Mouse (Mus musculus) mouse embryonic stem cell (cell line): Measurements from ENCODE around the gene Fer.

ENCODE experiments used
- in situ Hi-C, 2 experiments: fragments of 300-500 bp; cut with MboI; formaldehyde crosslinking; loops; 1 replicate in 1 of 2; 3 replicates in 1 of 2; pipeline ENCODE4 v1.14.3; 2019 to 2020; ENCODE audit warnings: low sequenced_read_pairs in 2 of 2, low pct_unique_long_range_greater_than_20kb in 1 of 2, mixed read lengths in 1 of 2; ENCODE audit not compliant: unreplicated experiment in 1 of 2

The Fer gene

DNA sequence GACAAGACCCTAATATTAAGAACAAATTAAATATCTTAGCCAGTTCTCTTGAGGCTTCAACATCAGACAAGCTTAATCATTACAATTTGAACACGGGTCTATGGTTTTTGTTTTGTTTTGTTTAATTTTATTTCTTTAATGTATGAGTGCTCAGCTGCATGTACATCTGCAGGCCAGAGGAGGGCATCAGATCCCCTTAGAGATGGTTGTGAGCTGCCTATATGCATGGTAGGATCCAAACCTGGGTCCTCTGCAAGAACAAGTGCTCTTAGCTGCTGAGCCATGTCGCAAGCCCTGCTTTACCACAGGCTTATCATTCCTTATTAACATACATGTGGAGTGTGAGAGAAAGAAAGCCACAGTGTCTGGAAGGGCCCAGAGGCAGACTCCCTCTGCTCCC lies 163.6 kb downstream of the Fer start:
- in situ Hi-C loops = no loop called here

DNA sequence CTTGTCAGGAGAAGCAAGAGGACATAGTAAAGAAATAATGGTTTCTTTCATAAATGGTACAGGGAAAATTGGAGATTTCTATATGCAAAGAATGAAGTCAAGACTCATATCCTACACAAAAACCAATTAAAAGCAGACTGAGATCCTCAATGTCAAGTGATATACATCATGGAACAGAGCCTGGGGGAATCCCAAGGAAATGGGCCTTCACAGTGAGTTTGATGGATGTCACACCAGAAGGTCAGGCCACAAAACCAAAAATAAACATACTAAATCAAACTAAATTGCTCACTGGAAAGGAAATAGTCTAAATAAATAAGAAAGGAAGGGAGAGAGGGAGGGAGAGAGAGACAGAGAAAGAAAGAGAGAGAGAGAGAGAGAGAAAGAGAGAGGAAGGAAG lies 178.9 kb downstream of the Fer start:
- in situ Hi-C loops = no loop called here

DNA sequence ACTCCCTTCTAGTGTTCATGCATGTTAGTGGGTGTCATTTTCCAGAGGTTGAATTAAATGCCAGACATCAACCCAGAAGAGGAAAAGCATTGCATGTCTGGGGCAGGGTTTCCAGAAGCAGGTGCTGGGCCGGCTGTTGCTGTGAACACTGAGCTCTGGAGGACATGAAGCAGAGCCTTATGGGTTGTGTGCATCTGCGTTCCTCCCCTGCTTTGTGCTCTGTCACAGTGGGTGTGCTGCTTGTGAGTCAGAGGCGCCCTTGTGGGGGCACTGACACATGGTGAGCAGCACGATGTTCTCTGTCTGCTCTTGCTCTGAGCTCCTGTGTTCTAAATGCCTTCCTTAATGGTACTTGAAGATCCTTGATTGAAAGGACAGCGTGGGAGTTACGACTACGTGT lies 182.5 kb downstream of the Fer start:
- in situ Hi-C loops = no loop called here

DNA sequence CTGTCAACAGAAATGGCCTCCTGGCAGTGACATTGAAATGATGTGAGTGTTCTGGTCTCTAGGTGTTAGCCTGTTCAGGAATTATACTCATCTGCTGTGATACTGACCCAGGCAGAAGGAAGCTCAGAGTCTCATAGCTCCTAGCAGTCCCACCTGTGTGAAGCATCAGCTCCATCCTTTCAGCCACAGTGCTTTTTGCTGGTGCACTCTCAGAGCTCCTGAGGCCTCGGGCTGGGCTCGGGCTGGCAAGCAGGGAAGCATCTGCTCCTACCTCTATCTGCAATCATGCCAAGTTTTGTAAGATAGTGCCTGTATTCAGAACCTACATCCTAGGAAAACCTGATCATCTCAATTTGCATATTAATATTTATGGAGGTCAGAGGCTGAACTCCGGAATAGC lies 183.7 kb downstream of the Fer start:
- in situ Hi-C loops = no loop called here

DNA sequence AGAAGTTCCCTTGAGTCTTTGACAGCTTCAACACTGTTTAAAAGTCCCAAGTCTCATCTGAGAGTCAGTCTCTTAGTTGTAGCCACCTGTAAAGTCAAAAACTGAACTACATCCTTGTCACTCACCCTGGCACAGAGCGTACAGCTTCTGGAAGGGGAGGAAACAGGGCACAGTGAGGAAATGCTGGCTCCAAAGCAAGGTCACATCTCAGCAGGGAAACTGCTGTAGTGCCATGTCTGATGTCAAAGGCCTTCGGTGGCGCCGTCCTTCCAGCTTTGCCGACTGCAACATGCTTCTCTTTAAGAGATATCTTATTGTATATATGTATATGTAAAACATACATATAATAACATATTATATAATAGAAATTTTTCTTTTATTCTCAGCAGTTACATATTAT lies 188.0 kb downstream of the Fer start:
- in situ Hi-C loops = no loop called here

DNA sequence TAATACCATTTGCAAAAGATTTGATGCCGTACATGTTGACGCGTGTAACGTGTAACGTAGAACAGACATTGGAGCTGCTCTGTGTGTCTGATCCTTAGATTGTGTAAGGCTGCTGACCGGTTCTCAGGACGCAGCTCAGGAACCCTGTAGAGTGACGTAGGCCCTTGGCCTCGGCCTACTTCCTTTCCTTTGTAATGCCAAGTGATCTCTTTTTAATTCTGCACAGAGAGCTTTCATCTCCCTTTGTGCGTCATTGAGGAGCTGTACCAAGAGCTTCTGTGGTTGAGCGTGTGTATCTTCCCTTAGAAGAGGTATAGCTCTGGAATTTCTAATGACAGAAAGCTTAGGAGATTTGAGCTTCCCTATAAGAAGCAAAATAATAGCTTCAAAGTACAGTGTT lies 190.8 kb downstream of the Fer start:
- in situ Hi-C loops = no loop called here

DNA sequence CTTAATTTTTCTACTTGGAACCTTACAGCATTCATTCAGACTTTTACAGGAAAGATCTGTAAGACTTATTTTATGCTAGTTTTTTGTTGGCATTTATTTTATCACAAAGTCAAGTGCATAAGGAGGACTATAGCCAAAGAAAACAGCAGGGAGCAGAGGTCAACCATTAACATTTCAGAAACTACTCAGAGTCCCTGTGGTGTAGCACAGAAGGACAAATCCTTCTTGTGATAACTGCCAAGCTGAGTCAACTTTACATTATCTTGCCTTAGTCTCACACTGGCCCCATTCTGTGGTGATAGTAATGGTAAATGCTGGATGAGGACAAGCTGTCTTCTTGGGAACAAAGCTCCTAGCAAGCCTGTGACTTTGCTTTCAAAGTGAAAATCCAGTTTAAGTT lies 197.7 kb downstream of the Fer start:
- in situ Hi-C loops = no loop called here

DNA sequence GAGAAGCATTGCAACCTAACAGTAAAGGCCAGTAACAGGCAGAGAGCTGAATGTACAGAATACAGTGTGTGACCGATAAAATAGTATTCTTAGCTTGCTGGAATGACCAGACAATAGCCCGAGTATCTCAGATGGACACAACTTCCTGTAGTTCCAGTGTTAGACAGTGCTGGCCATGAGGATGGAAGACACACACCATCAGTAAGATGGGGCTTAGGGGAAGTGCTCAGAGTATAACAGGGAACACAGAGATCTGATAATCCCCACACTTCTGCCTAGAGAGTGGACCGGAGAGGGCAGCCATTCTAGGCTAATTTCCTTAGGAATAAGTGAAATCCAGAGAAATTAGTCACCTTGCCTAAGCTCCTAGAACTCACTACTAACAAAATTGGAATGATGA lies 202.4 kb downstream of the Fer start:
- in situ Hi-C loops = no loop called here

DNA sequence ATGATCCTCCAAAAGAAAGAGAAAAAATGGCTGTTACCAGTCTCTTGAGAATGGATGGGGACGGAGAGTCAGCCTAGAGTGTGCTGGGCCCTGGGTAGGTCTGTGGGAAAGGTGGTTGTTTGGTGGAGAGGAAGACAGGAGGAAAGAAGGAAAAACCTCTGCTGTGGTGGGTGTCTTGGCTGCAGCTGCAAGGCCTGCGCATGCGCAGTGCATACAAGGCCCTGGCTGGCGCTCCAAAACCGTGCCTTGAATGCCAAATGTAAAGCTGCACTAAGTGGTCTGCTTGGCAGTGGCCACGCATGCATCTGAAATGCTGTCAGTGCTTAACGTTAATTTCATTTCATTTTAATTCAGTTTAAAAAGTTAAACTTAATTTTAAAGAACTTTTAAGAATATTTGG lies 214.5 kb downstream of the Fer start:
- in situ Hi-C loops = no loop called here

DNA sequence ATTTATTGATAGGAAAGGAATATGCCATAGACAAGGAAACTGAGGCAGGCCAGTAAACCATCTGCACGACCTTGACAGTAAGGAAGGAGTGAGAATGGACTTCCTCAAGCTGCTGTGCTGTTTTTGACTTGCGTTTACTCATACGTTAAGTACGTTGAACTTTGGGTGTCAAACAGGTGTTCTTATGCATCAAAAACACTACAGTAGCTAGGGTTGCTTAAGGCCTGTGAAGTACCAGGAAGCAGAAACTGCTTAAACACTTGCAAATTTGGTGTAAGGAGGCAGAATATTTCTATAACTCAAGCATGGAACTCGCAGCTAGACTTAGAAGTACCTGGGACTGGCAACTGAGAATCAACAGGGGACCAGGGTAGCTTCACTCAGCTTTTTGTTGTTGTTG lies 221.9 kb downstream of the Fer start:
- in situ Hi-C loops = no loop called here

DNA sequence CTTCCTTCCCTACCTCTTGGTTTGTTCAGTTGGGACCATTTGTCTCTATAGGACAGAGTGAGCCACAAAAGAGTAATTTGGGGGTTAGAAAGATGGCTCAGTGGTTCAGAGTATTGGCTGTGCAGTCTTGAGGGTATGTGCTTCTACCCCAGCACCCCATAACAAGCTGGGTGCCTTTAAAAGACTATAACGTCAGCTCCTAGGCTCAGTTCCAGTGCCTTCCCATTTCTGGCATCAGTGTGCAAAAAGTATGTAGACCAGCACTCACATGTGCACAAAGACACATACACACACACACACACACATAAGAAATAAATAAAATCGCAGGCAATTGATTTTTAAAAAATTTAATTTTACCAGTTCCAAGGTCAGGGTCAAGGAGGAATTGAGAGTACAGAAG lies 222.6 kb downstream of the Fer start:
- in situ Hi-C loops = no loop called here

DNA sequence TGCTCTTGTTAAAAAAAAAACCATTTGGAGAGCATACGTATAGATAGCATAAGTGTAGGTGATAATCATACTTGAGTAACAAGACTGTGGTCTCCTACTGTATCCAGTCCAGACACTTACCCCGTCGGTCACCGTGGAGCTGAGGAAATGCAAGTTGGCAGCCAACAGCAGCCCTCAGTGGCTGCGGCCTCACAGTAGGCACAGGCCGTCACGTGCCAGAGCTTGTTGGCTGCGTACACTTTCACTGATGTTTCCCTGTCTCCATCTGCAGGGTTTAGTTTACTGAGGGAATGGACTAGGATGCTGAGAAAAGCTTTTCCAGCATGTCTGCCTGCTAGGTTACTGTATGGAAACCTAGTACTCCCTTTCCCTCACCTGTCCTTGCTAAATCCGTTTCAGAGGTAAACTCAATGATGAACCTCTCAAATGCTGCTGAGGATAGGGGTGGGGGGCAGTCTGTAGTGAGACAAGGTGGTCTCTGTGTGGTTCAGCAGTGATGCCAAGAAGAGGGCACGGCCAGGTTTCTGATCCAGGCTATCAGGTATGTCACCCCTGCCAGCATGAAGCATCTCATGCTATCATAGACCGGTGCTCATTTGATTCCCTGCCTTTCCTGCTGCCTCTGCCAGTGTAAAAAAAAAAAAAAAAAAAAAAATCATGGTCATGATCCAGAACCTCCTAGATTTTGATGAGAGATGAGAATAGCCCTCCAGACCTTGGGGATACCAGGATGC lies 224.2 kb downstream of the Fer start:
- in situ Hi-C loops = no loop called here

DNA sequence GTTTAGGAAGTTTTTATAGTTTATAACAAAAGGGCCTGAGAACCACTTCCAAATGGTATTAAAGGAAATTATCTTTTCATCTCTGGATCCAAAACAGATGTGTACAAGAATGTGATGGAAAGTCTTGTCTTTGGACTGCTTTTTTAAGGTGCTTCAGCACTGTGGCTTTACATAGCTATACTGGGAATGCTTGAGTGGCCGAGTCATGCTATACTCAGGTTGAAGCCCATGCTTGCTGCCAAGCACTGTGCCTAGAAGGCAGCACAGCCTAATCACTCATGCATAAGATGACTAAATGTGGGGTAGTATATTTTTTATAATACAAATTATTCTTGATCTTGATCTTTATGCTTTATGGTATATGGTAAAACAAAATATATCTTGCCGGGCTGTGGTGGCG lies 225.0 kb downstream of the Fer start:
- in situ Hi-C loops = no loop called here

DNA sequence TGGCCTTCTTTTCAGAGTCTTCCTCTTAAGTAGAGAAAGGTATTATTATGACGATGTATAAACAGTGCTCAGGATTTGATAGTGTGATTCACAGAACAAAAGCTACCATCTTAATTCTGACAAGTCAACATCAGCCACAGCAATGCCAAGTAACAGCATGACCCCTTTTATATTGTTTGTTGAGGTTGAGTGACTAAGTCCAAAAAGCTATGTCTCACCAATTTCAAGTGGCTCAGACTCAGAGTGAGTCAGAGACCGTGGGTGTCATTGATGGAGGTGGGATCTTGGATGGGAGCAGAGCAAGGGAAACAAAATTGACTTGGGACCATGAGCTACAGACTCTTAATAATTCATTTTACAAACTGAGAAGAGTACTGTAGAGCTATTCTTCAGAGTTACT lies 230.9 kb downstream of the Fer start:
- in situ Hi-C loops = no loop called here

DNA sequence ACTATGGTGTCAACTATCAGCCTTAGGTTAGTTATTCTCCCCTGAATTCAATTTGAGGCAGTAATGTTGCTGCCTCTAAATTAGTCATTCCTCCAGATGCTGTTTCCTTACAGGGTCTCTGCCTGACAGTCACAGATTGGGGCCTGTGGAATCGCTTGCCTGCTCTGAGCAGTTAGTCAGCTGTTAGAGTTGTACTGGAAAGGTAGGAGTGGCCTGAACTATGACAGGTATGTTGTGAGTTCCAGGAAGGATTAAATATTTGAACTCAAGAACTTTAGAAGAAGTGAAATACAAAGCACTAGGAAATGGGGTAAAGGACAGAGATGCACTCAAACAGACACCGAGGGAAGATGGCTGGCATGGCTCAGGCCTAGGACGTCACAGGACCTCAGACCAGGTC lies 233.9 kb downstream of the Fer start:
- in situ Hi-C loops = no loop called here

DNA sequence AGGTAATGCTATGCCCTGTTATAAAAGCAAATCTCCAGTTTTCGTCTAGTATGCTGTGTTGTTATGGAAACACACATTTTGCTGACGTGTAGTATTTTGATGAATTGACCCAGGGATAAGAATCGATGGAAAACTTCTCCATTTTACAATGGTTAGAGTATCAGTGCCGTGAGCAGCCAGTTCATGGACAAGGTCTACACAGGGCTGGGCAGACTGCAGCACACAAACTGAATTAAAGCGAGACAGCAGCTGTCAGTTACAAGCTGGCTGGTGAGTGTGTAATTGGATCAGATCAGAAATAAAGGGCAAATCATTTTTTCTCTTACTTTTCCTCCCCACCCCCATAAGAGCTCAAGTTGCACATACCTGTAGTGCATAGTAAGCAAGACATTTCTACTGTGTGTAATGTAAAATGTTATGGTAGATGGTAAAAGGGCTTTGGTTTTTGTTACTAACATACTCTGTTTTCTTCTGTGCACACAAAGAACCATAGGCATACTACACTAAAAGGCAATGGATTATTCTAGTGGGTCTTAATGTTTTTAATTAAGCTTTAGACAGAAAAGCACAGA lies 235.0 kb downstream of the Fer start:
- in situ Hi-C loops = no loop called here

DNA sequence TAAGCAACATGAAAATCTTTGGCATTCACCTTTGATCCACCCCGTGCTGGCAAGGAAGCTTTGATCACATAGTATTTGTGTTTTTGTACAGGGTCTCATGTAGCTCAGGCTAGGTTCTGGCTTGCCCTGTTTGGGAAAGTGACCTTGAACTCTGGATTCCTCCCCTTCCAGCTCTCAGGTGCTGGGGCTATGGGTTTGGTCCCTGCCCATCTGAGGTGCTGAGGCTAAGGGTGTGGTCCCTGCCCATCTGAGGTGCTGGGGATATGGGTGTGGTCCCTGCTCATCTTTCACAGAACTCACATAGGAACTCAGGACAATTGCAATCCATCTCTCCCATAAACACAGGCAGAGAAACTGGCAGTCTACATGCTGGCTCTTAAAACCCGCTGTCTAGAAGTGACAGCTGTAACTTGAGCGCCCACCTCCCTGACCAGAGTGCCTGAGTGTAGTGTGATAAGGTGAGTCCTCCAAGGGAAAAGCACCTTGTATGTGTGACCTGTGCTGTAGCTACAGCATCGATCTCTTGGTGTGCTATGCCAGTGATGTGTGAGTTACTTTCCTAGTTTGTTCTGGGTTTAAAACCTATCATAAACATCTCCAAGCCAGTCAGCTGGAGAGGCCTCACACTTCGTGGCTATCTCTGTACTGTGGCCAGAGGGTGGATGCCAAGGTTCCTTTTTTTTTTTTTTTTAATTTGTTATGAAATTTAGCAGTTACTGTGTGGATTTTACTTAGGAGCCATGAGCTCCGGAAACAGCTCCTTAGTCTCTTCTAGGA lies 236.7 kb downstream of the Fer start:
- in situ Hi-C loops = no loop called here

DNA sequence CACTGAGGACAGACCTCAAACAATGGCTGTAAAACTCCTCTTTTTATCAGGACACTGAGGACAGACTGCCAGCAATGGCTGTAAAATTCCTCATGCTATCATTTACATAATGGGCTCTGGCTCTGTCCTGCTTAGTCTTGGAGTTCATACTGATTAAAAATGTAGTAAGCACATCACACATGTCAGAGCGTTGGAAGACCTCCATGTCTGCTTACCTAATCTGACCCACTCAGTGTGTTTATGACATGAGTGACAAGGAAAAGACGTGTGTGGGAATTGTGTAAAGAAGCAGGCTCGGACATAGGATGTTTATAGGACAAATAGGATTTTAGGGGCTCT lies 237.3 kb downstream of the Fer start:
- in situ Hi-C loops = no loop called here

DNA sequence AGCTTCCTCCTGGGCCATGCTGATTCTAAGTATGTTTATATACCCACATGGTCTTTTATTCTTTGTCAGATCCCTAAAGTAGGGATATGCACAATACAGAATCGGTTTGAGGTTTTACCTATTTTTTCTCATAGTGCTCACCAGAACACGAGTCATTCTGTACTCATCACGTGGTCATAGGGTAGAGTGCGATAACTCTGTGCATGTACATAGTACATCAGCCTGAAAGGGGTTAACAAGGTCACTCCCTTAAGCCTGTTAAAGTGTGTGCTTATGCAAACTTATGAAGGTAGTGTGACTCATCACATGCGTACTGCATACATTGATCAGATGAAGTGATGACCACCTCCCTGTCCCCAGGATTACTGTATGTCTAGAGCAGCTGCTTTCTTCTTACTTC lies 245.9 kb downstream of the Fer start:
- in situ Hi-C loops = no loop called here

DNA sequence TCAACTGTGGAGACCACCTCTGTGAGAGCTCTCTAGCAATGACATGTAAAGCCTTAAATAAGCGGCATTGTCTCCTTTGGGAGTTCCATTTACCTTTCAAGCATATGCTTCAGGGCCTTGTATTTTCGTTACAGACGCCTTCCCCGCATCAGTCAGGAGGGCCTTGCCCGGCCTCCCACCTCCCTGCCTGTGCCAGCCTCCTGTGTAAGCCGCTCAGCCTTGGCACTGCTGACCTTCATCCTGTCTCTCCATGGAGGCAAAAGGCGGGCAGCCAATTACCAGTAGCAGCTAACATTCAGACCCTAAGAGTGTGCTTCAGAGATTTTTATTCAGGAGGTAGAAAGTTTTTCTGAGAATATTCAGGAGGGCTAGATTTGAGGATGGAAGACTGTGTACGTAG lies 247.0 kb downstream of the Fer start:
- in situ Hi-C loops = no loop called here
